Mouse (Mus musculus) CD4-positive naive resting alpha-beta T cell, adult 76 days (primary cell): ENCODE data around the gene Olfr323. TPM values are rescaled to one million over a fixed set of nuclear protein-coding genes. Genes with fewer than 3 reads are reported as not detected.

Source experiments
- total RNA-seq: library from RNA; stranded (reverse); gene quantifications from one replicate; pipeline ENCODE4 v1.2.4, GENCODE M21; 2023

Olfr323 gene
- total RNA-seq = not detected

GRCm38 (mm10) chr11:58630401-58630800 is at the start of gene Olfr323:
TSS of gene Olfr323 (minus strand) at chr11:58630501.

DNA sequence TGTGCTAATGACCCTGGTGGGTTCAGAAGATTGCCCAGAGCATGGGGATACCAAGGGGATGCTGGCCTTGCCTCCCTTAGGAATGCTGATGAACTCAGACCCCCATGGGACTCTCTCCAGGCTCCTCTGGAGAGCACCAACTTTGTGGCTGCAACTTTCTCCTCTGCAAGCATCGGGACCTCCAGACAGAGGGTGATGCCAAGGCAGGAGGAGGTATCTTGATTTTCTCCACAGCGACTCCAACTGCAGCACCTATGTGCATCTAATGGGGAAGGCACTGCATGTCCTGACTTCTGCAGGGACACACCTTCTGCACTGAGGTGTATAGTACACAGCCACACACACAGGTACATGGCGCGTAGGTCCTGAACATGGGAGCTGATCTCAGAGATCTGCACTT is 28.3 kb upstream of the Olfr323 start, which contains the start of gene Olfr322:
Gene Olfr322 (plus strand): TSS at position 187 of the 400 bp plus-strand sequence.

GRCm38 (mm10) chr11:58640272-58640867 is 10.1 kb upstream of the Olfr323 start, which contains the start of gene Trim58:
TSS of gene Trim58 (plus strand) at chr11:58640465.

GRCm38 (mm10) chr11:58615975-58616374 is 14.3 kb downstream of the Olfr323 start, which contains the start of gene 2210407C18Rik:
TSS of gene 2210407C18Rik (minus strand) at chr11:58616075.

DNA sequence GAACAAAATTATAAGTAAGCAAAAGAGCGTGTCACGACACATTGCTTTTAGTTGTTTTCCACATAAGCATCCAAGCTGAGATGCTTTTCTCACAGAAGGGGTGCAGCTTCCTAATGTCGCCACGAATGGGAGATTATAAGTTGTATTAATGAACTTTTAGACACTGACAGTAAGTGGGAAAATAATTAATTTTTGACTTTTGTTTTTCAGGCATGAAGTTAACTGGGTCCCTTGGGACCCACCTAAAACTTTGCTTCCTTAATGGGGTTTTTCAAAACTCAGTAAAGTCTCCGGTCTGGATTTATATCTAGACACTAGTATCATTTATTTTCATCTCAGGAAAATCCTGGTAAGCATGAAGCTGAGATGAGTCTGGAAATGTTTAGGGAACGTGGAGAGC is 35.5 kb downstream of the Olfr323 start, which contains the start of gene Olfr324:
Gene Olfr324 (plus strand): TSS at position 301 of the 400 bp plus-strand sequence.

GRCm38 (mm10) chr11:58577430-58577829 is 52.9 kb downstream of the Olfr323 start, which contains the start of gene Olfr325:
TSS of gene Olfr325 (plus strand) at chr11:58577730.

Other genes starting within 250 kb of the Olfr323 start
- gene 1810065E05Rik, start 209.4 kb downstream of the Olfr323 start, total RNA-seq = not detected
- not detected for gene Gm12253, start 197.9 kb downstream of the Olfr323 start, total RNA-seq
- not detected for gene Lypd9, start 177.6 kb downstream of the Olfr323 start, total RNA-seq
- gene Olfr30, start 168.2 kb downstream of the Olfr323 start, total RNA-seq = not detected
- not detected for gene Olfr332, start 137.9 kb downstream of the Olfr323 start, total RNA-seq
- not detected for gene Olfr331, start 127.9 kb downstream of the Olfr323 start, total RNA-seq
- gene Olfr330, start 95.7 kb downstream of the Olfr323 start, total RNA-seq = not detected
- gene Olfr329-ps, start 84.1 kb downstream of the Olfr323 start, total RNA-seq = not detected
- gene Olfr328, start 74.9 kb downstream of the Olfr323 start, total RNA-seq = 0.56 TPM
- gene Olfr224, start 59.9 kb downstream of the Olfr323 start, total RNA-seq = not detected
- not detected for gene Olfr325, start 52.8 kb downstream of the Olfr323 start, total RNA-seq
- gene Olfr324, start 35.4 kb downstream of the Olfr323 start, total RNA-seq = not detected
- gene 2210407C18Rik, start 14.4 kb downstream of the Olfr323 start, total RNA-seq = not detected
- 0.35 TPM for gene Trim58, start 10.0 kb upstream of the Olfr323 start, total RNA-seq
- gene Olfr322, start 28.3 kb upstream of the Olfr323 start, total RNA-seq = not detected
- not detected for gene Olfr320, start 50.6 kb upstream of the Olfr323 start, total RNA-seq
- not detected for gene Olfr319, start 68.7 kb upstream of the Olfr323 start, total RNA-seq
- gene Olfr318, start 93.5 kb upstream of the Olfr323 start, total RNA-seq = 0.70 TPM
- not detected for gene Olfr317, start 108.7 kb upstream of the Olfr323 start, total RNA-seq
- gene Olfr316, start 122.2 kb upstream of the Olfr323 start, total RNA-seq = not detected
- gene Olfr315, start 142.7 kb upstream of the Olfr323 start, total RNA-seq = not detected
- gene Olfr314, start 152.5 kb upstream of the Olfr323 start, total RNA-seq = not detected
- not detected for gene Fam183b, start 171.5 kb upstream of the Olfr323 start, total RNA-seq
- gene Olfr313, start 184.5 kb upstream of the Olfr323 start, total RNA-seq = not detected
- gene Olfr312, start 198.7 kb upstream of the Olfr323 start, total RNA-seq = not detected
- not detected for gene Olfr311, start 208.8 kb upstream of the Olfr323 start, total RNA-seq
- gene Gm12258, start 216.7 kb upstream of the Olfr323 start, total RNA-seq = 10.0 TPM
- gene 2810021J22Rik, start 236.7 kb upstream of the Olfr323 start, total RNA-seq = 10.7 TPM